Mouse (Mus musculus) right cerebral cortex, postnatal 14 days (tissue): Measurements from ENCODE around the gene Olfr1336.
"Not testable (repeated sequence)": the region's sequence is repeated elsewhere in the genome, so short reads cannot be mapped to it uniquely, and the experiment has no call there.

Experiments used
- DNase-seq: peaks from one replicate; pipeline ENCODE4 v3.0.0; 2022

Olfr1336 gene

DNA sequence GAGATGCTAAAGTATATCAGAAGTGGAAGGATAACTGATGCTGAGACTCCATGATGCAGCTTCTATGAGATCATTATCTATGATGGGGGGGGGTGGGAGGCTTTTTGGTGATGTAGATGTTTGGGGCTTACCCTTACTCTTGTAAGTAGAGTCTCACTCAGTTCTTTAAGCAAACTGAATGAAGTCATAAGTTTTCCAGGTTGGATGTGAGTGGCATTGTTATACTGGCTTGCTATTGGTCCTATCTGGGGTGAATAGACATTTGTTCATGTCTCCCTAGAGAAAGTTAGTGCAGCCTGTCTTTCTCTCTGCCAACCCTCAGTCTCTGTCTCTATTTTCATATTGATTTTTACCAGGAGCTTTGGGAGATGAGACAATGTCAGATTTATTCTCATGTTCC, at the start of gene Olfr1336:
Olfr1336 (plus strand) TSS at position 301 of the 400 bp plus-strand sequence.
- DNase-seq, result no peak

DNA sequence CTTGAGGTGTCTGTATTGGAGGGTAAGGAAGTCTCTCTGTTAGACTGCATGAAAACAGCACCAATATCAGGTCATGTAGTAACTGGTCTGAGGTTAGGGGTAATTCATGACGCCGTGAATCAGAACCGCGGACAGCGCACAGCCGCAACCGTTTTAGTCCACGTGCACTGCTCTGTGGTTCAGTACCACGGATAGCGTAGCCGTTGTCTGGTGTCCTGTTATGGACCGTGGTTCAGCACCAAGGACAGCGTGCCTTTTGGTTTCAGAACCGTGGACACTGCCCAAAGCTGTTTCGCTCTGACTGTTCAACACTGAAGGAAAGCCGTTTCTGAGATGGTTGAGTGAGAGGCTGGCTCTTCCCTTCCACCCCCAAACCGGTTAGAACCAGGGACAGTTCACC, 45.9 kb upstream of the Olfr1336 start, which contains the start of gene Gm20715:
Gm20715 (plus strand) TSS at position 235 of the 400 bp plus-strand sequence.
- peak; percentile 82 for DNase-seq

DNA sequence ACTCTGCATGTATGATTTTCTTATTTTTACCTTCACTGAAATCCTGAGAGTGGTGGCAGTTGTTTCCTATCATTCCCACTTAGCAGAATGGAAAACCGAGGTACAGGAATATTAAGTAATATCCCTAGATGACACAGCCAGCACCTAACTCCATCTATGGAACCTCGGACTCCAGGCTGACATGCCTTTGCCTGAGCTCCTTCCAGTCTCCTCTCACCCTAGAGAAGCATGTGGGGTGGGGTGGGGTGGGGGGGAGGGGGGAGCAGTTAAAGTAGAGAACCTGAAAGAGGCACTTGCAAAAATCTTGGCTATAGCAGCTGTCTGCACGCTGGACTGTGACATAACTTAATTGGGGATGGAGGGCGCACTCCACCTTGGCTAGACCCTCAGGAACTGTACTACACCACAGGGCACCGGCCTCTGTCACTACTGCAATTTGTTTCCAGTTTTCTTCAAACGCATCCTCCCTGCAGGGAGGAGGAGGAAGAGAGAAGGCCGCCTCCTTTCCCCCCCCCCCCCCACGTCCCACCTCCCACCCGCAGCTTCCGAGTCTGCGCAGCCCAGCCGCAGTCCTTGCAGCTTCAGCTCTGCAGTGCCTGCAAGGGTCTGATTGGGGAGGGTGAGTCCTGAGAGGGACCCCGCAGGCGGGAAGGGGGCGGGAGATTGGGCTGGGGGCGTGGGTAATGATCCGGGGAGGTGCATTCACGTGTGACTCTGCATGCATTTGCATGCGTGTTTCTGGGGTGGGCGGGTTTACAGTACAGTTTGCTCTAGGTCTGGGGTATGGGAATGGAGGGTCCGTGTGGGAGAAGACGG, 41.1 kb upstream of the Olfr1336 start:
- DNase-seq, result peak; percentile 46

DNA sequence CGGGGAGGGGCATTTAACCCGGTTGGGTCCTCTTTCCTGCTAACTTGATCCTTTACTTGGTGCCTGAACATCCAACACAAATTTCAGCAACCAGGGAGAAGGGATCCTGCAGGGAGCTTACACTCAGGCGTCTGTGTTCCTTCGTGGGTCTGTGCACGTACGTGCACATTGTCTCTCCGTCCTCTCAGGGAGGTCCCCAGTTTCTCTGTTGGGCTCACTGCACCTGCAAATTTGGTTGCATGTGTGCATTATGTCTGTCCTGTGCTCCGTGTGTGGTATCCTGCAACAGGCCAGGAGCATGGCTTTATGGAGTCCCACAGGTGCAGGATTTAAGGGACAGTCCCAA, 40.6 kb upstream of the Olfr1336 start:
- DNase-seq, result no peak

DNA sequence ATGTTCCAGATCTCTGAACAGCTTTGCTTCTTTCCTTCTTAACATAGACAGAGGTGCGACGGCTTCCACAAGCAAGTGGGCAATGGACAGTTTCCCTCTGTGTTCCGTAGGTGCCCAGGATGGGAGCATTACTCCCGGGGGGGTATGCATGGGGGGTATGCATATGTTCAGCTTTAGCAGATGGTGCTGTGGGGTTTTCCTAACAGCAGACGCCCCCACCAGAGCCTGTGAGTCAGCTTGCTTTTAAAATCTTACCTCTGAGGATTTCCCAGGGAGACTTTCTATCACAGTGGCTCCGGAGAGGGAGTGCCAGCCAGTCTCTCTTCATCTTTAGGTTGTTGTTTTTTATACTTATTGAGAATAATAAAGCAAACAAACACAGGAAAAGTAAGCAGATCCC, 36.1 kb upstream of the Olfr1336 start:
- peak; percentile 22 for DNase-seq

DNA sequence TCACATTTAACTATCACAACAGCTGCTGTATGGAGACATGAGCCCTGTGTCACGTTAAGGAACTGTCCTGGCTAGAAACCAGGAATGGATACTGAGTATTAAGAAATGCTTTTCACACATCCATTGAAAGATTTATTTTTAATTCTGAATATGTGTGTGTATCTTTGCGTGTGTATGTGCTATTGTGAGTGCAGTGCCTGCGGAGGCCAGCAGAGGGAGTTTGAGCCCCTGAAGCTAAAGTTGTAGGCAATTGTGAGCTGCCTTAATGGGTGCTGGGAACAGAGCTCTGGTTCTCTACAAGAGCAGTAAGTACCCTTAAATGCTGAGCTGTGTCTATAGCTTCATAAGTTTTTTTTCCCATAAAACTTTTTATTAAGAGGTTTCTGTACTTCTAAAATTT, 26.6 kb upstream of the Olfr1336 start:
- DNase-seq, result no peak

DNA sequence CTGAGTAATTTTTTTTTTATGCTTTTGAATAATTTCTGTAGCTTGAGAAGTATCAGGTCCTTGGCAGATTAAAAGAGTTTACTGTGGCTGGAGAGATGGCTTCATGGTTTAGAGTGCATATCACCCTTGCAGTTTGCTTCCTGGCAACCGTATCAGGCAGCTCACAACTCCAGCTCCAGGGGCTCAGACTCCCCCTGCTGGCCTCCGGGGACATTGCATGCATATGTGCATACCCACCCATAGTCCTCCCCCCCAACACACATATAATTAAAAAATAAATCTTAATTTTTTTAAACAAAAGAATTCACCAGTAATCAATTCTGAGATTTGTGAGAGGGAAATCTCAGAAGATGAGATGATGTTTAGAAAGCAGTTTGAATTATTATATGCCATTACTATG, 25.6 kb upstream of the Olfr1336 start:
- DNase-seq, result peak; percentile 26

DNA sequence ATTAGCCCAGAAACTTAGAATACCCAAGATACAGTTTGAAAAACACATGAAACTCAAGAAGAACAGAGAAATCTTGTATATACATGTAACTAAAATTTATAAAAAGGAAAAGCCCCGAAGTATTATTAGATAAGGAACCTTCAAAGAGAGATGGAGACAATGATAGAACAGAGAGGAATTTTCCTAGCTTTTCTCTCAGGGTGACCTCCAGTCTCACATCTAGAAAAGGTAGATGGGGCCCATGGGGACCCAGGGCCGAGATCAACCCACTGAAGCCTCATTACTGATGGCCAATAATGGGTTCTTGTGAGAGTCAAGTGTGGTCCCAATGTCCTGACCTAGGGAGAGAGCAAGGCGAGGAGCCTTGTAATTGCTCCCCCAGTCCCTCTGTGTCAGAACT, 17.6 kb upstream of the Olfr1336 start, which contains the start of gene Olfr1344:
Olfr1344 (plus strand) TSS at position 301 of the 400 bp plus-strand sequence.
- no peak for DNase-seq

DNA sequence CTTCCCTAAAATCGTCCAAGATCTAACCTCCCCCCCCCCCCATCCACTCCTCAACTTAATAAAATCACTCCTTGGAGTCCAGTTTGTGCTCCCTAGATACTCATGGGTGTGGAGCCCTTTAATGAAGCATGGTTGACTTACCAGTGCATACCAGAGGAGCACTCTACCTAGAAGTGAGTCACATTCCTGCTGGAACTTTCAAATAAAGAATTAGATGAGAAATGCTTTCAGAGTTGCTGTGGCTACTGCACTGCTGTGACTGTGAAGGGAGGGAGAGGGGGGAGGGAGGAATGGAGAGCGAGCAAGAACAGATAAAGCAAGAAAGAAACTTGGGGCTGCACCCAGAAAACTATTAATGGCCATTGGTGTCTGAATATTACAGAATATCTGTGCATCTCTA, 14.8 kb upstream of the Olfr1336 start:
- no peak for DNase-seq

DNA sequence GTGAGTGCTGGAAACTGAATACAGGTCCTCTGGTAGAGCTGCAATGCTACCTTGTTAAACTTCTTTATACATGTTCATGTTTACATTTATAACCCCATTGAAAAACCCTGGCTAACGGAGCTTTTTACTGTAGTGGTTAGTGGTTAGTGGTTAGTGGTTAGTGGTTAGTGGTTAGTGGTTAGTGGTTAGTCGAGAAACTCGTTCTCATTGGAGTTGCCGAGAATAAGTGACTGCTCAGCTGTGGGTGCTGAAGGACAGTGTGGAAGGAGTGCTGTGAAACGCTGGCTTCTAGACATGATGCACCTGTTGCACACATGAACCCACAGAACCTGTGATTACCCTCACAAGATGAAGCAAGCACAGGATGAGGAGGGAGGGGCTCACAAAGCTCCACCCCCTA, 8.2 kb upstream of the Olfr1336 start:
- no peak for DNase-seq

DNA sequence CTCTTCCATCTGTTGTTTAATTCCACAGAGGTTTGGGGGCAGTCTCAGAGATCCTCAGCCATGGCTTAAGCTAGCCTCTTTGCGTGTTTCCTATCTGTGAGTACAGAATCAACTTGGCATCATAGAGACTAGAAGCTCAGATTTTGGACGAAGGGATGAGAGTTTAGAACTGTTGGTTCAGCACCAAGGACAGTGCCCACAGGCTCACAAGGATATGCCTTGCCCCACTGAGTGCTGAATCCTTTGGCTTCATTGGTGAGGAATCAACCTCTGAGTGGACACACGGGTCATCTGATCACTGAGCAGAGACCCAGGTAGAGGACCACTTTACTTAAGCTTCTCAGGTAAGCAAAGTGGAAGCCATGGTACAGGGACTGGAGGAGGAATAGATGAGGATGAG, 431 bp downstream of the Olfr1336 start:
- DNase-seq, result no peak

DNA sequence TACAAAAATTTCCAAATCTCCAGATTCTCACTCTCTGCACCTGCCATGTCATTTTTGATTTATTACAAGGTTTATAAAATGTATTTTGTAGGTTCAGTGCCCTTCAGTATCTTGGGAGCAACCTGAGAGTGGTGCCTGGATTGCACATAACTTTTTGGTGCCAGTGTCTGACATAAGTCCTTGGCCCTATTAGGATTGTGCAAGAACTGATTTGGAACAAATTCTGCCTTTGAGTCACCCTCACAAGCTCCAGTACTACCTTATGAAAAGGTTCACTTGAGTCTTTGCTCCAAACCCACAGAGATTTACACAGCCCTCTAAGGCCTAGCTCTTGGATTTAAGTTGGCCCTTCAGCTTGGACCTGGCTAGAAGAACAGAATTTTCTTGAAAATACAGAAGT, 11.0 kb downstream of the Olfr1336 start, which contains the start of gene Olfr1346:
Olfr1346 (plus strand) TSS at position 151 of the 400 bp plus-strand sequence.
- DNase-seq, result no peak

DNA sequence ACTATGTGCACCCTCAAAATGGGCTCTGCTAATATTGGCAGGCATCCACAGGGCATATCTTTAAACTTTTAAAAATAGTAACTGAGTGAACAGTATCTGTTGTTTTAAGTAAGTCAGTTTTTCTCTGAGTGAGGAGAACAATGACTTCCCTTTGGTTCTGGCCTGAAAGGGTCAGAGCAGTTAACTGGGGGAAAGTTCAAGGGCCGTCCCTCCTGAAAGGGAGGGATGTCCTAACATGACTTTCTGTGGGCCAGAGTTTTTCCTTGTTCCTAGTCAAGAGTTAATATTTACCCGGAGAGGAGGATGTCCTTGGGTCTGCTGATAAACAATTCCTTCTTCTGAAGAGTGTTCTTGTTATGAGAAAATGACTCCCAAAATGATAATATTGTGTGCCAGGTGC, 21.7 kb downstream of the Olfr1336 start:
- not testable (repeated sequence) for DNase-seq

DNA sequence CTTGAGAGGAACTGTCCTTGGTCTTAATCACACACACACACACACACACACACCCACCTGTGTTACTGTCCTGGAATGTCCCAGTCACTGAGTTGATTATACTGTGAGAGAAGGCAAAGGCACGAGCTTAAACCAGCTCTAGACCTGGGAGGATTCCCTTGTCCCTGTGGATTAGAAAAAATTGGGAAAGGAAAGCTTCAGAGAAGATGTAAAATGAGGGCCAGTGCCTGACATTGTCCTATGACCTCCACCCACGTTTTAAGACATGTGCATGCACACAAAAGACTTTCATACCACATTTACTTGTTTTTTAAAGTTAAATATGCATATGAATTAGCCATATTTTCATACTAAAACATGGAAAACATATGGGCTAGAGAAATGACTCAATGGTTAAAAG, 30.9 kb downstream of the Olfr1336 start, which contains the start of gene Olfr5:
Olfr5 (minus strand) TSS at position 101 of the 400 bp plus-strand sequence.
- no peak for DNase-seq

DNA sequence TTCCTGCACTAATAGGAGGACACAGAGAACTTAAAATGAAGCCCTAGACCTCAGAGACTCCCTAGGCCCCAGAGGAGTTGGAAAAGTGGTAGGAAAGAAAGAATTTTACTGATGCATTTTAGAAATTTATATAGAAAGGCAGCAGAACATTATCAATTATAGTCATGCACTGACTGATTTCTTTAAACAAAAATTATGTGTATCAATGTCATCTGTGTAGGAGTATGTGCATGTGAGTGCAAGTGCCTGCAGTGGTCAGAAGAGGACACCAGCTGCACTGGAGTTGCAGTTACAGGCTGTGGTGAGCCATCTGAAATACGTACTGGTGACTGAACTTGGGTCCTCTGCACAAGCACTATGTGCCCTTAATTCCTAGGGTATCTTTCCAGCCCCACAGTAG, 43.7 kb downstream of the Olfr1336 start, which contains the start of gene Olfr1347:
Olfr1347 (minus strand) TSS at position 101 of the 400 bp plus-strand sequence.
- DNase-seq, result no peak

DNA sequence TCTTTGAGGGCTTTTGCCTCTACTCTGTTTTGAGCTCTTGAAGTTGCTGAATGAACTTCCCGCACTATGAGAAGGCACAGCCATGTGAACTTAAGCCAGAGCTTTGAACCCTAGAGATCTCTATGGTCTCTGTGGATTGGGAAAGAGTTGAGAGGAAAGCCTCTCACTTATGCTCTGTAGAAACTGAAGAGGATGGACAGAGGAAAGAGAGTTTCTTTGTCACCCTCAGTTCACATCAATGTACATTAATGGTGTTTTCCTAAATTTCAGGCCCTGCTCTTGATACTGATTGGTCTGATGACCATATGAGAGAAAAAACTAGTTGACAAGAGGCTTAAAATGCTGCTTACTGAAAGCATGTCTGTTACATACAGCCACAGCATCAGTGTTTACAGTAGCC, 52.7 kb downstream of the Olfr1336 start, which contains the start of gene Olfr1348:
Olfr1348 (minus strand) TSS at position 101 of the 400 bp plus-strand sequence.
- no peak for DNase-seq
